Mouse (Mus musculus) midbrain, embryonic 14.5 days (tissue): ENCODE measurements at regions not wholly inside any gene's neighbourhood (a gene's known extent, or its start where the extent isn't known, plus 50 kb on each side); places are given as distances from the start of the nearest gene placed in this dataset.
"Not testable (repeated sequence)": the region's sequence is repeated elsewhere in the genome, so short reads cannot be mapped to it uniquely, and the experiment has no call there.

Experiments used
- ATAC-seq: fragments of 200-750 bp; cut with Nextera tagmentation; 2 replicates; pipeline ENCODE4 v1.8.0; 2017; ENCODE audit warnings: moderate number of reproducible peaks, moderate library complexity; ENCODE audit not compliant: low FRiP score, low TSS enrichment
- DNase-seq: peaks from one replicate; pipeline ENCODE4 v3.0.0-alpha.2; 2015
- H3K27ac ChIP-seq: fragments of 300-500 bp; sonication (generic); replicated peaks from 2 replicates; pipeline ENCODE4 v1.5.1; 2014; ENCODE audit warnings: mild to moderate bottlenecking, low read depth, low read length, moderate library complexity
- H3K27me3 ChIP-seq: fragments of 300-500 bp; sonication (generic); 2 replicates; pipeline ENCODE4 v1.6.1; 2014; ENCODE audit warnings: low read length, control low read depth, mixed read lengths; ENCODE audit not compliant: control insufficient read depth, insufficient read depth
- H3K36me3 ChIP-seq: fragments of 300-500 bp; sonication (generic); 2 replicates; pipeline ENCODE4 v1.6.1; 2014; ENCODE audit warnings: low read length, control low read depth; ENCODE audit not compliant: control insufficient read depth, insufficient read depth
- H3K4me1 ChIP-seq: fragments of 300-500 bp; sonication (generic); 2 replicates; pipeline ENCODE4 v1.6.1; 2014; ENCODE audit warnings: mild to moderate bottlenecking, antibody characterized with exemption, low read length, control low read depth; ENCODE audit not compliant: control insufficient read depth, insufficient read depth
- H3K4me2 ChIP-seq: fragments of 300-500 bp; sonication (generic); 2 replicates; pipeline ENCODE4 v1.6.1; 2014; ENCODE audit warnings: mild to moderate bottlenecking, low read length, moderate library complexity
- H3K4me3 ChIP-seq: fragments of 300-500 bp; sonication (generic); replicated peaks from 2 replicates; pipeline ENCODE4 v1.5.1; 2014; ENCODE audit warnings: low read depth, low read length
- H3K9ac ChIP-seq: fragments of 300-500 bp; sonication (generic); replicated peaks from 2 replicates; pipeline ENCODE4 v1.6.1; 2014; ENCODE audit warnings: mild to moderate bottlenecking, low read length, moderate library complexity
- H3K9me3 ChIP-seq: fragments of 300-500 bp; sonication (generic); 2 replicates; pipeline ENCODE4 v1.6.1; 2016; ENCODE audit warnings: low read length, control low read depth, mixed read lengths; ENCODE audit not compliant: control insufficient read depth
- WGBS: fragments of 180-500 bp; shearing (Covaris S2); extraction: QIAGEN DNeasy Blood & Tissue Kit; methylation state at CpG from one replicate; pipeline ENCODE4 v1.1.7; 2014; 5-methylcytosine and 5-hydroxymethylcytosine counted together

GRCm38 (mm10) chr6:12876947-12877346 lies 127.7 kb upstream of the Thsd7a start:
- H3K27ac ChIP-seq, H3K9ac ChIP-seq, ATAC-seq, H3K9me3 ChIP-seq, H3K4me1 ChIP-seq, H3K27me3 ChIP-seq, DNase-seq, H3K36me3 ChIP-seq, H3K4me3 ChIP-seq, H3K4me2 ChIP-seq: not testable (repeated sequence)
- 66% methylated on average over 1 of the region's 1 CpGs for WGBS

- no peak overlapping the region for H3K4me2 ChIP-seq
- H3K27ac ChIP-seq: no peak overlapping the region
- no peaks in the 10 kb centered on the region for H3K4me1 ChIP-seq
- no peaks in the 10 kb centered on the region for H3K36me3 ChIP-seq
- ATAC-seq: no peak
- WGBS: 37% methylated on average over 4 of the region's 4 CpGs
- H3K9me3 ChIP-seq: no peaks in the 10 kb centered on the region
- DNase-seq: no peak
- no peak overlapping the region for H3K9ac ChIP-seq
- H3K4me3 ChIP-seq: no peak overlapping the region
- H3K27me3 ChIP-seq: no peaks in the 10 kb centered on the region
Observed at GRCm38 (mm10) chr6:12876366-12876765, 127.2 kb upstream of the Thsd7a start.

GRCm38 (mm10) chr6:12868251-12868650 lies 119.0 kb upstream of the Thsd7a start:
- H3K27ac ChIP-seq: no peak overlapping the region
- H3K4me3 ChIP-seq: no peak overlapping the region
- no peaks in the 10 kb centered on the region for H3K27me3 ChIP-seq
- 92% methylated on average over 4 of the region's 4 CpGs for WGBS
- H3K36me3 ChIP-seq: no peaks in the 10 kb centered on the region
- no peak overlapping the region for H3K9ac ChIP-seq
- ATAC-seq (no peak), DNase-seq (no peak)
- H3K9me3 ChIP-seq: no peaks in the 10 kb centered on the region
- H3K4me2 ChIP-seq: no peak overlapping the region
- no peaks in the 10 kb centered on the region for H3K4me1 ChIP-seq

GRCm38 (mm10) chr6:12852041-12852440 lies 102.8 kb upstream of the Thsd7a start:
- no peak for ATAC-seq
- H3K27me3 ChIP-seq: no peaks in the 10 kb centered on the region
- H3K4me2 ChIP-seq: no peak overlapping the region
- H3K9me3 ChIP-seq: no peaks in the 10 kb centered on the region
- no peak overlapping the region for H3K4me3 ChIP-seq
- no peak overlapping the region for H3K9ac ChIP-seq
- no peak overlapping the region for H3K27ac ChIP-seq
- no peak for DNase-seq
- H3K4me1 ChIP-seq: no peaks in the 10 kb centered on the region
- no peaks in the 10 kb centered on the region for H3K36me3 ChIP-seq
- 91% methylated on average over 1 of the region's 1 CpGs for WGBS

GRCm38 (mm10) chr6:12835079-12835478 lies 85.9 kb upstream of the Thsd7a start:
- not testable (repeated sequence) for H3K36me3 ChIP-seq, H3K9me3 ChIP-seq, H3K27me3 ChIP-seq, H3K27ac ChIP-seq, DNase-seq, H3K4me1 ChIP-seq, H3K9ac ChIP-seq, H3K4me3 ChIP-seq, H3K4me2 ChIP-seq, ATAC-seq
- WGBS: 32% methylated on average over 3 of the region's 3 CpGs

- no peaks in the 10 kb centered on the region for H3K4me1 ChIP-seq
- WGBS: 18% methylated on average over 5 of the region's 5 CpGs
- peak; percentile 48 for DNase-seq
- no peak overlapping the region for H3K4me3 ChIP-seq
- no peak overlapping the region for H3K27ac ChIP-seq
- H3K4me2 ChIP-seq: no peak overlapping the region
- no peak overlapping the region for H3K9ac ChIP-seq
- H3K36me3 ChIP-seq: no peaks in the 10 kb centered on the region
- no peak for ATAC-seq
- no peaks in the 10 kb centered on the region for H3K9me3 ChIP-seq
- no peaks in the 10 kb centered on the region for H3K27me3 ChIP-seq
Observed at GRCm38 (mm10) chr6:12833358-12833757, 84.1 kb upstream of the Thsd7a start.

GRCm38 (mm10) chr6:12831916-12832315 lies 82.7 kb upstream of the Thsd7a start:
- Histone ChIP-seq H3K9ac (no peak overlapping the region), H3K4me3 (no peak overlapping the region), H3K9me3 (no peaks in the 10 kb centered on the region), H3K27me3 (no peaks in the 10 kb centered on the region), H3K4me1 (no peaks in the 10 kb centered on the region), H3K4me2 (no peak overlapping the region), H3K36me3 (no peaks in the 10 kb centered on the region), H3K27ac (no peak overlapping the region)
- ATAC-seq: no peak
- DNase-seq: no peak

GRCm38 (mm10) chr6:12831485-12831884 lies 82.3 kb upstream of the Thsd7a start:
- Histone ChIP-seq H3K9me3 (no peaks in the 10 kb centered on the region), H3K4me2 (no peak overlapping the region), H3K9ac (no peak overlapping the region), H3K4me1 (no peaks in the 10 kb centered on the region), H3K4me3 (no peak overlapping the region), H3K36me3 (no peaks in the 10 kb centered on the region), H3K27ac (no peak overlapping the region), H3K27me3 (no peaks in the 10 kb centered on the region)
- DNase-seq: no peak
- 77% methylated on average over 2 of the region's 2 CpGs for WGBS
- ATAC-seq: no peak

GRCm38 (mm10) chr6:12827745-12828144 lies 78.5 kb upstream of the Thsd7a start:
- WGBS: 50% methylated on average over 4 of the region's 4 CpGs
- no peak for ATAC-seq
- peak; percentile 29 for DNase-seq

More at GRCm38 (mm10) chr6:12827745-12828144, 78.5 kb upstream of the Thsd7a start:
- Histone ChIP-seq H3K4me1 (no peaks in the 10 kb centered on the region), H3K27me3 (no peaks in the 10 kb centered on the region), H3K27ac (no peak overlapping the region), H3K36me3 (no peaks in the 10 kb centered on the region), H3K9me3 (no peaks in the 10 kb centered on the region), H3K4me2 (no peak overlapping the region), H3K9ac (no peak overlapping the region), H3K4me3 (no peak overlapping the region)
